Mouse (Mus musculus): ENCODE data around the gene Nrsn2.

The Nrsn2 gene

DNA sequence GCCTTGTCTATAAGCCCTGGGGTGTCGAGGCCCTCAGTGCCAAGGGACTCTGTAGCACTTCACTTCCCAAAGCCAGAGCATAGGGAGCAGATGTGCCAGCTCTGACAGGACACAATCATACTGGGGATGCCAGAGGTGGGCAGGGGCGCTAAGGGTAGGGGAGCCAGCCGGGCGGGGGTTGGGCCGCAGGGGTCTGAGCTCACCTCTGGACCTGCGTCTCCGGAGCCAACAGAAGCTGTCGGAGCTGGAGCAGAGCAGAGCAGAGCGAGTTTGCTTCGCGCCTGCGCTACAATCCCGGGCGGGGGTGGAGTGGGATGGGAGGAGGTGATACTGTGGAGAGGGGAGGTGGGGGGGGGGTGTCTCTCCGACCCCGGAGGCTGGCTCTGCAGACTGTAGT lies at the start of gene Nrsn2:
TSS of gene Nrsn2 (minus strand) at position 294 of the 397 bp plus-strand sequence.
- DNase-seq (ENCODE audit: low read depth in 2 of 2, low spot score in 2 of 2), result no peak

DNA sequence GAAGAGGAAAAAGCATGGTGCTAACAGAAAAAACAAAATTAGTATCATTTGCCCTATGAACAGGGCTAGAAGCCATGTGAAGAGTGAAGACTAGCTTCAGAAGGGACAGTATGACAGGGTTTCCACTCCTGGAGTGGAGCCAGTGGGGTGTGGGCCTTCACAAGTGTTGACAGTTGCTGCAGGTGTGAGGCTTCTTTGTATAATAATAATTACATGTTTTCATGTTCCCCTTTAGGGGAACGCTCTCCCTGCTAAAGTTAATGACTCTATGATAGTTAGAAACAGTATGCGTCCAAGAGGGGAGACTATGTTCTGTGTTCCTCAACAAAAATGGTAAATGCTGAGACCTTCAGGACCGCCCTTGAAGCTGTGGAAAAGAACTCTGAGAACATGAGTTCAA lies 39.3 kb upstream of the Nrsn2 start:
- no peak for DNase-seq (ENCODE audit: low read depth in 2 of 2, low spot score in 2 of 2)

DNA sequence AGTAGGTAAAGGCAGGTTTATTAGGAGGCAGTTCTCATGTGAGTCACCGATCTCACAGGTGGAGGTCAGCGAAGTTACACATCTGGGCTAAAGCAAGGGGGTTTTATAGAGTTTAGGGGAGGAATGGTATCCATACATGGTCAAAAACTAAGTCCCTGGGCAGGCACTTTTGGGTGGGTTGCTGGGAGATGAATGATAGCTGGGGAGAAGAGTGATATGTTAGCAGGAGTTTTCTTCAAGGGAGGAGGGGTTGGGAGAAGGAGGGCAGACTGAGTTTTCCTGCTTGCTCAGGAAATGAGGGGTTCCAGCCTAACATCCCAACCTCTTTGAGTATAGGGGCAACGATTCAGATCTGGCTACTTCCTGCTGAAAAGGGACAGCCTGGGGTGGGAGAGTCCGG lies 38.8 kb upstream of the Nrsn2 start, which contains the start of gene 6820408C15Rik:
TSS of gene 6820408C15Rik (plus strand) at position 301 of the 400 bp plus-strand sequence.
- no peak for DNase-seq (ENCODE audit: low read depth in 2 of 2, low spot score in 2 of 2)

DNA sequence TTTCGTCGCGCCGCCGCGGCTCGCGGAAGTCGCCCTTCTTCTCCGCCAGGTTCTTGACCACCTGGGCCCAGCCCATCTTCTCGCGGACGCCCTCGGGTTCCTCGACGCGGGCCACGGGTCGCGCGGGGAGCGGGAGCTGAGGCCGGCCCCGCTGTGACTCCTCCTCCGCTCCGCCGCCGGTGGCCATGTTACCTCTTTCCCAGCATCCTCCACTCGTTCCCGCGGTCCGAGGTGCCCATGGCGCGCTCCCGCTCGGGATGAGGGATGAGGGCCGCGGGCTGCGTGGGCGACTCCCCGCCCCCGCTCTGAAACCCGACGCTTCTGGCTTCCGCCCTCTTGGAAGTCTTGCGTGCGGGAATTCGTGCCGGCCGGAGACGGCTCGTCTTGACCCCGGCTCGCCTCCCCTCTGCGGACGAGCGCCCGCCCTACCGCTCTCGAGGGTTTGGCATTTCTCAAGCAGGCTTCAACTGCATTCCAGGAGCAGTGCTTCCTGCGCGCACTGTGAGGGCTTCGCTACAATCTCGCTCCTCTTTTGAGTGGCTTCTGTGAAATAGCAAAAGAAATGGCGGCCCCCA lies 38.2 kb upstream of the Nrsn2 start, which contains the start of gene Zcchc3:
TSS of gene Zcchc3 (minus strand) at position 437 of the 575 bp plus-strand sequence.
- peak in 1 of 2 experiments; percentile 16 for DNase-seq (ENCODE audit: low read depth in 2 of 2, low spot score in 2 of 2)

DNA sequence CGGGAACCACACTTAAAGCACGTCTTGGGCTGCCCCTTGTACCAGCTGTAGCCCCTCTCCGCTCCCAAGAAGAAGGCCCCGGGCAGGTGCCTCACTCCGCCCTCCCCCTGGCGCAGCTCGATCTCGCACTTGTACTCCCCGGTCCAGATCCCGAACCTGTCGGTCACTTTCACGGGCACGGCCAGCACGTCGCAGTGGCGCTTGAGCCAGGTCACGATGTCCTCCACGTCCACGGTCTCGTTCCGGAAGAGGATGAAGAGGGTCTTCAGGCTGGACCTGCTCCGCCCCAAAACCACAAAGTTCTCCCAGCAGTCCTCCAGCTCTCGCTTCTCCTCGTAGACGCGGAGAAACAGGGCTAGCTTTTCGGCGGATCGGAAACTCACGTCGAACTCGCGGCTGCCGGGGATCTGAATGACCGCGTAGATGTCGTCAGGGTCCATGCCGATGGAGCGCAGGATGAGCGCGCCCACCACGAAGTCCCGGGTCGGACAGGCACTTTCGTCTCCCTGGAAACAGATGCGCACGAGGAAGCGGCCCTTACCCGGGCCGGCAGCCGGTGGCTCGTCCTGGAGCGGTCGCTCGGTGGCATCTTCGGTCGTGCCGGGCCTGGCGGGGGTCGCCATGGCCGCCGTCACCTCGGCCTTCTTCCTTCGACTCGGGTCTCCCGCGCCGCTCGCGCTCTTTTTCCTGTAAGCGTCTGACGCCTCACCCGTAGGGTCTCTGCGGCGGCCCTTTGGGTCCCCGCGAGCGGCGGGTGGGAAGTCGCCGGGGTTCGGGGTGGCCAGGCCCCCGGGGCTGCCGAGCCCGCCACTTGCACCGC lies 37.5 kb upstream of the Nrsn2 start:
- no peak for DNase-seq (ENCODE audit: low read depth in 2 of 2, low spot score in 2 of 2)

DNA sequence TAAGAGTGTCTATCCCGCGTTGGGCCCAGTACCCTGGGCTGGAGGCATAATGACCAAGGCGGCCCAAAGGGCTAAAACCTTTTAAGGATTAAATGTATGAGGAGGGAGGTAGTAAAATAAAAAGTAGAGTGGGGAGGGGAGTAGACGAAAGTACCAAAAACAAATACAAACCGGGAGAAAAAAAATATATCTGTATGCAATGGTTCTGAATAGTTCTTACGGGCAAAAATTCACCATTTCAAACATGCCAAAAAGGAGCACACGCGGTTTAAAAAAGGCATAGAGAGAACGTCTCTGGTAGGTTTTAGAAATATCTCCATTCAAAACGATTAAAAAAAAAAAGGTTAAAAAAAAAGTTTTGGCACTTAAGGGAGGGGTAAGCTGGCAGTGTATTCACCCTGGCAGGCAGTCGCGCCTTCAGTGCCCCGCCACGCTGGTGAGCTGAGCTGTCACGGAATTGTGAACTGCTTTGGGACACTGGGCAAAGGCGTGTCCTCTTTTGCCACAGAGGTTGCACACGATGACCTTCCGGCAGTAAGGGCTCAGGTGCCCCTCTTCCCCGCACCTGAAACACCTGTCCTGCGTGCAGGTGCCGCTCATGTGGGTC lies 36.8 kb upstream of the Nrsn2 start:
- no peak for DNase-seq (ENCODE audit: low read depth in 2 of 2, low spot score in 2 of 2)

DNA sequence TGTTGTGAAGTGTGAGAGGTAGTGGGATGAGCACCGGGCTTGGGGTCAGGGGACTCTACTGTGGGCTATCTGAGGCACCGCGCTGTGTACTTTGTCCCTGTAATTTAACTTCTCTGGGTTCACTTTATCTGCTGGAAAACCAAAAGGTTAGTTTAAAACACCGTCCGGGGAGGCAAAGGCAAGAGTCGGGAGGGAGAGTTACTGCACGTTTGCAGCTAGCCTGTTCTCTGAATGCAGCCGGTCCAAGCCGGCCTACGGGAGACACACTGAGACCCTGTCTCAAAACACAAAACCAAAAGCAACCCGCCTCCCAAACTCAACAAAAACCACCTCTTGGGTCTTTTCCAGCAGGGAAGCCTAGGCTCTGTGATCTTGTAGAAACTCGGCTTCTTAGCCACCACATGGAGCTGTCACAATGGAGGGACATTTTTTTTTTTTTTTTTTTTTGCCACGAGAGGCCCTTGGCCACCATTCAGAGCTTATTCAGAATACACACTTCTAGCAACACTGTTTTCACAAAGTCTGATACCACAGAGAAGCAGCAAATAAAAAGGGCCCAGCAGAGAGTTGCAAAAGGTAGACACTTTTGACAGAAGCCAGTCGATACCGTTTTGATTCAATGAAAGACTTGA lies 36.2 kb upstream of the Nrsn2 start:
- no peak for DNase-seq (ENCODE audit: low read depth in 2 of 2, low spot score in 2 of 2)

DNA sequence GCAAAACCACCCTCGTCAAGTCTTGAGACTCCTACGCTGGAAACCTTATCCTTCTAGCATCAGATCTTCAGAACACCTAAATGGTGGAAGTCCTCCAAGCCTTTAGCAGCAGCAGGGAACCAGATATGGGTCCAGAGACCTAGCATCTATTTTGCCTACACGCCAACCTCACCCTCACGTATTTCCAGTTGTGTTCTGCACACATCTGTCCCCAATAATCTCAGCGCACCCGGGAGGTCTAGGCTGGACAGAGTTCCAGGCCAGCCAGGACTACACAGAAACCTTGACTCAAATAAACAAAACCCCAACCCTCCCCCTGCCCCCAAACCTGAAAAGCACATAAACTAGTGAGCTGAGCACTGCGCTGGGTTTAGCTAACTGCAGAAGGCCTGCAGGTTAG lies 35.0 kb upstream of the Nrsn2 start:
- DNase-seq (ENCODE audit: low read depth in 2 of 2, low spot score in 2 of 2), result no peak

DNA sequence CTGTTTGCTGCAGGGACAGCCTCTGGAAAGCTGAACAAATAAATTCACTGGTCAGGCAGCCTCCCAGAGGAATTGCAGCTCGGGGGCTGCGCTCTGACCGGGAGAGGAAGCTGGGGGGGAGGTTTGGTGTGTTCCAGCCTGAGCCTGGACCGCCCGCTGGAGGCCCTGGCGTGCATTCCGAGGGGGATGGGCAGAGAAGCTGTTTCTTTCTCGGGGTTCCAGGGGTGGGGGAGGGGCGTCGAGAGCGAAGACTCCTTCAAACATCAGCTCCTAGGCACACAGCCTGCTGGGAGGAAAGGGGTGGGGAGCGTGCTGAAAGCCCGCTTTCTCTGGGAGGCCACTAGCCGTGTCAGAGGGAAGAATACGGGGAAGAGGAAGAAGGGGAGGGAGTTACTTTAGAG lies 34.5 kb upstream of the Nrsn2 start:
- DNase-seq (ENCODE audit: low read depth in 2 of 2, low spot score in 2 of 2), result no peak

DNA sequence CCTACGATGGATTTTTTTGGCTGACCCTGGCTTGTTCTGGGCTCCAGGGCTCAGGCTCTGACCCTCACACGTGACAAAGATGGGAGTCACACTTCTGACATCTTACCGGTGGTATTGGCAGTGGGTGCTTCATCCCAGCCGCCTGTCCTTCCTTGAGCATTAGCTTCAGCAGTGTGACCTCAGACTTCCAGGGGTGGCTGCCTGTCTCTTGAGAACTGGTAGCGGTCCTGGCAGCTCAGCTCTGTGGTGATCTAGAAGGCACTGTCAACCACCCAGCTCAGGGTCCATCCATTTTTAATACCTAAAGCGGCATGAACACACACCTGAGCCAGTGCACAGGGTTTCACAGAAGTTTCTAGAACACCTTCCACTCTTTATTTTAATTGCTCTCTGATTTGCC lies 33.3 kb upstream of the Nrsn2 start:
- DNase-seq (ENCODE audit: low read depth in 2 of 2, low spot score in 2 of 2), result no peak

DNA sequence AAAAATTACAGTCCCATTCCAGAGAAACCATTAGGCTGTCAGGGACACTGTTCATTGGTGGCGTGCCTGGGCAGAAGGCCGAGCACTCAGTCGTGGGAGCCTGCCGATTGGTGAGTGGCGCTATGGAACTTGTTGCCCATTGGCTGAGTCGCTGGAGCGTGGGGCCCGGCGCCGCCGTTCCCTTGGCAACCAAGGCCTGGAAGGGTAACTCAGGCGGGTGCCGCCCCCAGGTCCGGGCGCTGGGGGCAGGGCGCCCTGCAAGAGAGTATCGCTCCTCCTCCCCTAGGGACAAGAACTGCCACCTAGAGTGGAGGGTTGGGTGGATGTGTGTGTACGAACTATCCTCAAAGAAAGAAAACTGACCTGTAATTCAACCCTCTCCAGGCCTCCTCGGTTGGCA lies 29.7 kb upstream of the Nrsn2 start:
- peak; percentile 40 to 44 for DNase-seq (ENCODE audit: low read depth in 2 of 2, low spot score in 2 of 2)

DNA sequence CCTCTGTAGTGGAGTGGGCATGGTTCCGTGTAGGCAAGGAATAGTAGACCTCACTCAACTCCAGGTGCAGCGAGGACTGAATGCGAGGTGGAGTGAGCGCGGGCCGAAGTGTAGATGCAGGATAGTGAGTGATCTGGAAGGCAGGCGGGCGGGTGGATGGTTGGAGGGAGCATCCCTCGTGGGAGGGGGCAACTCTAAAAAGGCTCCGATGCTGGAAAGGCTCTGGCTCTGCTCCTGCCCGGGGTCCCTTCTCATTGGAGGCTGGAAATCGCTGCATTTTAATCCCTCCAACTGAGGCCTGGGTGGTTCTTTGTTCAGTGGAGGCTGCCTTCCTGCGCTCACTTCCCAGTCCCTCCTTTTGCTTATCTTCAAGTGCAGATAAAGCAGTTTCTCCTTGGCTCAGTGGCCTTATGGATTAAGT lies 22.7 kb upstream of the Nrsn2 start:
- no peak for DNase-seq (ENCODE audit: low read depth in 2 of 2, low spot score in 2 of 2)

DNA sequence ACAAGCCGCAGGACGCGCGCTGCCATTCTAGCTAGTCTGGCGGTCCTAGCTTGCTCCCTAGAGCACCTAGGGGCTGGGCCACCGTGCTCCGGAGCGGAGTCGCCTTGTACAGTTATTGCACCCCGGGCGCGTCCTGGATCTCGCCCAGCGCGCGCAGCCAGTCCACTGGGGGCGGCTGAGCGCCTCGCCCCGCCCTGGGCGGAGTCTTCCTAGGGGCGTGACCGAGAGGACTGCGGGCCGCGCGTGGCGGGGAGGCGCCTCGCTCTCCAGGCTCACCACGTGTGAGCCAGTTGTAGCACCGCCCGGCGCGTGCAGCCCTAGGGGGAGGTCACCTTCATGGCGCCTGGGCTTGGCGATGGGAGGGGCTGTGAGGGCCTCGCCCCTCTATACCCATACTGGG lies 22.3 kb upstream of the Nrsn2 start:
- peak; percentile 73 to 75 for DNase-seq (ENCODE audit: low read depth in 2 of 2, low spot score in 2 of 2)

DNA sequence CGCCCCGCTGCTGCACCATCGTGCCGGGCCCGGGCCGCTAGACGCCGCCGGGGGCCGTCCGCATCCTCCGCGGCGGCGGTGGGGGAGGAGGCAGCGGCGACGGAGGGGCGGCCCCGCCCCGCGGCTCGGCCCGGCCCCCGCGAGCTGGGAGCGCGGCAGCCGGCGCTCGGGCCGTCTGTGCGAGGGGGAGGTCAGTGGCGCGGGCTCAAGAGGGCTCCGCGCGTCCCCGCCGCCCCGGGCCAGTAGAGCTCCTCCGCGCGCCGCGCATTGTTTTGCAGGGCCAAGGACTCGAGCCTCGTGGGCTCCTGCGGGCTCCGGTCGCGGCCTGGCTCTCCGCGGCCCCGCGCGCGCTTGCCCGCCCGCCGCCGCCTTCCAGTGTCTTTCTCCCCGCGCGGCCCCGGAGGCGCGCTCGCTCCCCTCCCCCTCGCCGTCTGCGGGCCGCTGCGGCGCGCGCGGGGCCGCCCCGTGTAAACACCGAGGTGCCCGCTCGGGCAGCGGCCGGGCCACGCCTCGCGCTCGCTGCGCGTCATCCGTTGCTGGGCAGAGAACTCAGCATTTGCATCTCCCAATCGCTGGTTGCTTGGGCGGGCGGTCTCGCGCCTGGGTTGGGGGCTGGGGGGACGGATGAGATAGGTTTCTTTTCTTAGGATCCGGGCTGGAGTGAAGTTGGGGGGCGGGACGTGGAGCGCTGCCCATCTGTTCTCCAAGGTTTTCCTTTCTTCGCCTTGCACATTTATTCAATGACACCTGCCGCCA lies 21.4 kb upstream of the Nrsn2 start, which contains the start of gene Sox12:
TSS of gene Sox12 (minus strand) at position 384 of the 756 bp plus-strand sequence.
- peak; percentile 85 to 94 for DNase-seq (ENCODE audit: low read depth in 2 of 2, low spot score in 2 of 2)

DNA sequence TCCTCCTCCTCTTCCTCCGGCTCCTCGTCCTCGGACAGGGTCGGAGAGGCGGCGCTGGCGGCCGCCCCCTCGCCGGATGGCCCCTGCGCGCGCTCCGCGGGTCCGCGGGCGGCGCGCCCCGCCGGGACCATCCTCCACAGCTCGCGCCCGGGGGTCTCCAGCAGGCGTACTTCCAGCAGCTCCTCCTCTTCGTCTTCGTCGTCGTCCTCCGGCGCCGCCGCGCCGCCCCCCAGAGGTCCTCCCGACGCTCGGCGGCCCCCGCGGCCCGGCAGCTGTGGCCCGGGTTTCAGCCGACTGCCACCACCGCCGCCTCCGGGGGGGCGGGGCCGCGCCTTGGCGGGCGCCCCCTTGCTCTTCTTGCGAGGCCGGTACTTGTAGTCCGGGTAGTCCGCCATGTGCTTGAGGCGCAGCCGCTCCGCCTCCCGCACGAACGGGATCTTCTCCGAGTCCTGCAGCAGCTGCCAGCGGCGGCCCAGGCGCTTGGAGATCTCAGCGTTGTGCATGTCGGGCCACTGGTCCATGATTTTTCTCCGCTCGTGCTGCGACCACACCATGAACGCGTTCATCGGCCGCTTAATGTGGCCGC lies 20.7 kb upstream of the Nrsn2 start:
- DNase-seq (ENCODE audit: low read depth in 2 of 2, low spot score in 2 of 2), result peak; percentile 45 to 47

DNA sequence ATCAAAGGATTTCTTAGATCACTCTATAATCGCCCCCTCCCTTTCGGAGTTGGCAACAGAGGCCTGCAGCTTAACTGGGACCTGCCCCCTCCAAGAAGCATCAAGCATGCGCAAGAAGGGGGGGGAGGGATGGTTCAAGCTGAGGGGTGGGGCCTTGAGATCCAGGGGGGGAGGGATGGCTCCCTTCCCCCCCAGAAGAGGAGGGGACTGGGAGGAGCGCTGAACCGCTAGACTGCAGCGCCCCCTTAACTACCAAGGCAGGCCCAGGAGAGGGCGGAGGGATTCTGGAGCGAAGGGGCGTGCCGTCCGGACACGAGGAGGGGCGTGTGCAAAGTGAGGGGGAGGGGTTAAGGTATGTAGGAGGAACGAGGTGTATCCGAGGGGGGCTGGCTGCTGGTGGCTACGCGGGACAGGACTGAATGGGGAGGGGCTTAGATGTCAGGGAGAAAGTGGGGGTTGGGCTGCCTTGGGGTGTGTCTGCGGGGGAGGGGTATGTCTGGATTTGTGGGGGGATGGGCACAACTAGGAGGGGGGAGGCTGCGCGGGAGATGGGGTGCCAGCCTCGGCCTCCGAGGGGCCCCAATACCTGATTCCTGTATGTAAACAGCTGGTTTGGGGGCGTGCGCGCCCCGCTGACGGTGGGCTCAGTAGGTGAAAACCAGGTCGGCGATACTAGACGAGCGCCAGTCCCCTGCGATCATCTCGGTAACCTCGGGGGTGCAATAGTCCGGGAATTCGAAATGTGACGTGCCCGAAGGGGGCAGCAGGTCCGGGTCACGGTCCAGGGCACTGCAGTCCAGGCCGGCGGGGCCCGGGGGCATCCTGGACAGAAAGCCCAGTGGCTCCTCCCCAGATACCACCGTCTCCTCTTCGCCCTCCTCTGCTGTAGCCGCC lies 19.9 kb upstream of the Nrsn2 start:
- peak; percentile 30 to 50 for DNase-seq (ENCODE audit: low read depth in 2 of 2, low spot score in 2 of 2)

DNA sequence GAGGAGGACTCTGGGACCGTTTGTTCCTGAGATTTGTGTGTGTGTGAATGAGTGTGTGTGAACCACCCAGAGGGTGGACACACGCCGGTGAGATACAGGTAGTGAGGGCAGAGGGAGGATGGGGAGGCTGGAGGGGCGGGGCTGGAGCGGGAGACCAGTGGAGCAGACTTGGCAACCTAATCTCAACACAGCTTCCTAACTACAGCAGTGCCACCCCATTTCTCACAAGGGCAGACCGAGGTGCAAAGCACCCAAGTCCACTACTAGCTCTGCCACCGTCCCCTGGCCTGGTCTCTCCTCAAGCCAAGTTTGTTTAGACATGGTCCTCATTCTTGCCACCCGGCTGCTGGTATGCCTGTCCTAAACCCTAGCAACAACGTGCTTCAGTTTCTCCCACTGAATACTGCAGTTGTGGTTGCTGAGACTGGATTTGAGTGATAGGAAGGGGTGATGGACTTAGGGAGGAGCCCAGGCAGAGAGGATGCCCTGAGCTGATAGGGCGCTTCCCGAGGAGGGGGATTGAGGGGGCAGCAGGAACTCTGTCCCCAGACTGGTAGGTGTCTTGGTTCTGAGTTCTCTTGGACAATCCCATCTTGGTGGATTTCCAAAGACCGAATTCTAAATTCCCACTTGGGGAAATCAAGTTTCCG lies 19.0 kb upstream of the Nrsn2 start:
- no peak for DNase-seq (ENCODE audit: low read depth in 2 of 2, low spot score in 2 of 2)

DNA sequence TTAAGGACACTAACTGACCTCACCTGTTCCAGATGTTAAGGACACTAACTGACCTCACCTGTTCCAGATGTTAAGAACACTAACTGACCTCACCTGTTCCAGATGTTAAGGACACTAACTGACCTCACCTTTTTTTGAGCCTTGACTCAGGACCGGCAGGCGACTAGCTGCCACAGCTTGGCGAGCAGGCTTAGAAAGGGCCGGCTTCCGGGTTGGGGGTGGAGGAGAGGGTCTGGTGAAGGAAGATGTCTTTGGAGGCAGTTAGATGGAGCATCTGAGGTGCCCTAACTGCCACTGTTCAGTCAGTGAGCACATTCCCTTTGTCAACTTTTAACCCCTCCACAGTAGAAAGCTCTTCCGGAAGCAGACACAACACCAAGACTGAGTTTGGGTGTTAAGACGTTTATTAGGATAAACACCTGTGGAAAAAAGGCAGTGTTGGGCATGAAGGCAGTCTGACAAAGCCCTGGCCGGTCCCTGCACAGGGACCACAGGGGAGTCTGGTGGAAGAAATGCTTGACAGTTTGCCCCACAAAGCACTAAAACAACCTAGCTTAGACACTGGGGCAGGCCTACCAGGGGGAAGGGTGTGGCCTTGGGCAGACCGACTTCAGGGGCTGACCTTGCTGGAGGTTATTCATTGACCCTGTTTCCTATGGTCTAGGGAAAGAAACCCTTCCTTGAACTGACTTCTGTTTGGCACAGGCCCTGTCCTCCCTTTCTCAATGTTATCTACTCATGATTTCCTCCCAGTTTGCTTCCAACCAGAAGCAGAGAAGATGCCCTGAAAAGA lies 17.0 kb upstream of the Nrsn2 start:
- DNase-seq (ENCODE audit: low read depth in 2 of 2, low spot score in 2 of 2), result no peak

Measured in CD8-positive naive resting alpha-beta T cell, adult 2 months (primary cell).